Comparison of ENCODE assay signal across 16 mouse cellular contexts in genomic region chr6:92003646-92004045, GRCm38 (mm10). TPM values are rescaled to one million over a fixed set of nuclear protein-coding genes. Genes with fewer than 3 reads are reported as not detected.
DNase-seq lines count a peak whose midpoint lies in the region; ATAC-seq and TF ChIP-seq lines count a peak whose summit lies in the region.
"Had no signal": no experiment of that assay in that cellular context is flagged by ENCODE, and none has a peak within 500 bp of the region (broad histone marks: within the 10 kb centered on the region; RNA-seq: fewer than 3 reads in every experiment).

No protein-coding gene starts in this region.

- peak overlapping the region; percentile 53; the same call in 1 of the 2 replicates for H3K27ac ChIP-seq in hindbrain, embryonic 12.5 days
- H3K27ac ChIP-seq in hindbrain, postnatal 0 days: no peak overlapping the region
- H3K27ac ChIP-seq in forebrain, embryonic 14.5 days (ENCODE audit: low read depth, low read length): peak overlapping the region; percentile 67
- H3K27ac ChIP-seq in midbrain, embryonic 11.5 days (ENCODE audit: low read depth, low read length): peak overlapping the region; percentile 53
- H3K27ac ChIP-seq: heart, adult 2 months; left cerebral cortex, adult 2 months; limb, embryonic 15.5 days; stomach, embryonic 15.5 days had no signal

- H3K9ac ChIP-seq in hindbrain, embryonic 12.5 days: no peak overlapping the region
- no peak overlapping the region for H3K9ac ChIP-seq in hindbrain, postnatal 0 days (replicated peaks; ENCODE audit: low read length)
- H3K9ac ChIP-seq in forebrain, embryonic 14.5 days (ENCODE audit: low read length): no peak overlapping the region
- peak overlapping the region; percentile 20; the same call in 1 of the 2 replicates for H3K9ac ChIP-seq in midbrain, embryonic 11.5 days (ENCODE audit: low read length)
- H3K9ac ChIP-seq: limb, embryonic 15.5 days; stomach, embryonic 15.5 days had no signal

- H3K36me3 ChIP-seq in hindbrain, embryonic 12.5 days: no peaks in the 10 kb centered on the region
- H3K36me3 ChIP-seq in hindbrain, postnatal 0 days (ENCODE audit: insufficient read depth, low read length): no peaks in the 10 kb centered on the region
- no peaks in the 10 kb centered on the region for H3K36me3 ChIP-seq in forebrain, embryonic 14.5 days (ENCODE audit: control insufficient read depth, insufficient read depth, low read length)
- H3K36me3 ChIP-seq in midbrain, embryonic 11.5 days (ENCODE audit: control insufficient read depth, insufficient read depth, low read length): no peaks in the 10 kb centered on the region
- H3K36me3 ChIP-seq: limb, embryonic 15.5 days; stomach, embryonic 15.5 days had no signal

- H3K4me3 ChIP-seq in hindbrain, embryonic 12.5 days: no peak overlapping the region
- H3K4me3 ChIP-seq in hindbrain, postnatal 0 days (ENCODE audit: low read length): no peak overlapping the region
- no peak overlapping the region for H3K4me3 ChIP-seq in forebrain, embryonic 14.5 days (ENCODE audit: low read depth, low read length)
- H3K4me3 ChIP-seq in midbrain, embryonic 11.5 days (ENCODE audit: low read depth, low read length): no peak overlapping the region
- H3K4me3 ChIP-seq: heart, adult 2 months; left cerebral cortex, adult 2 months; limb, embryonic 15.5 days; megakaryocyte, embryonic 14.5 days; stomach, embryonic 15.5 days had no signal

- H3K4me1 ChIP-seq in hindbrain, embryonic 12.5 days: peaks cover 22% of the 10 kb centered on the region
- peaks cover 20% of the 10 kb centered on the region for H3K4me1 ChIP-seq in hindbrain, postnatal 0 days (ENCODE audit: insufficient read depth, low read length)
- peaks cover 9% of the 10 kb centered on the region for H3K4me1 ChIP-seq in forebrain, embryonic 14.5 days (ENCODE audit: control insufficient read depth, insufficient read depth, low read length)
- H3K4me1 ChIP-seq in midbrain, embryonic 11.5 days (ENCODE audit: control insufficient read depth, insufficient read depth, low read length): peaks cover 25% of the 10 kb centered on the region
- H3K4me1 ChIP-seq: megakaryocyte, embryonic 14.5 days; stomach, embryonic 15.5 days had no signal

- no peak for ATAC-seq in hindbrain, embryonic 12.5 days (ENCODE audit: low FRiP score)
- no peak for ATAC-seq in hindbrain, postnatal 0 days
- no peak for ATAC-seq in forebrain, embryonic 14.5 days
- no peak for ATAC-seq in midbrain, embryonic 11.5 days (ENCODE audit: low FRiP score)
- ATAC-seq in erythroblast, adult 5-6 weeks (replicated peaks; ENCODE audit: low FRiP score, poor library complexity, severe bottlenecking): no peak

- TF ChIP-seq CTCF in hindbrain, postnatal 0 days (IDR thresholded peaks at IDR 0.05; ENCODE audit: low read depth): no peak

- 0 out of 2 replicates have a peak, but pooled peaks cover 4% of the 10 kb centered on the region for H3K27me3 ChIP-seq in hindbrain, embryonic 12.5 days
- no peaks in the 10 kb centered on the region for H3K27me3 ChIP-seq in hindbrain, postnatal 0 days (ENCODE audit: insufficient read depth, low read length)
- H3K27me3 ChIP-seq in forebrain, embryonic 14.5 days (replicated peaks; ENCODE audit: control insufficient read depth, insufficient read depth, low read length): 0 out of 2 replicates have a peak, but pooled peaks cover 2% of the 10 kb centered on the region
- no peaks in the 10 kb centered on the region for H3K27me3 ChIP-seq in midbrain, embryonic 11.5 days (ENCODE audit: control insufficient read depth, insufficient read depth, low read length)
- H3K27me3 ChIP-seq: limb, embryonic 15.5 days; stomach, embryonic 15.5 days had no signal

- intact Hi-C loops in left cerebral cortex, postnatal 36 days (cut with DNase I): no loop called here

- DNase-seq in hindbrain, postnatal 0 days (ENCODE audit: low spot score): no peak
- peak; percentile 4 for DNase-seq in forebrain, embryonic 14.5 days (ENCODE audit: low spot score)
- DNase-seq in midbrain, embryonic 11.5 days (ENCODE audit: low spot score, missing footprints): no peak
- DNase-seq in left cerebral cortex, postnatal 36 days (ENCODE audit: low spot score in 2 of 2): no peak
- DNase-seq in frontal cortex, postnatal 25 days (ENCODE audit: low spot score in 2 of 2): no peak
- DNase-seq: kidney, adult 2 months; lung, postnatal 10 days; spleen, adult 18-20 months; thymus, adult 2 months had no signal

- H3K4me2 ChIP-seq in hindbrain, embryonic 12.5 days (replicated peaks): no peak overlapping the region
- H3K4me2 ChIP-seq in hindbrain, postnatal 0 days (ENCODE audit: low read depth, low read length): no peak overlapping the region
- no peak overlapping the region for H3K4me2 ChIP-seq in forebrain, embryonic 14.5 days (ENCODE audit: low read length)
- no peak overlapping the region for H3K4me2 ChIP-seq in midbrain, embryonic 11.5 days
- H3K4me2 ChIP-seq: limb, embryonic 15.5 days; stomach, embryonic 15.5 days had no signal

- H3K9me3 ChIP-seq in hindbrain, embryonic 12.5 days (replicated peaks): no peaks in the 10 kb centered on the region
- no peaks in the 10 kb centered on the region for H3K9me3 ChIP-seq in hindbrain, postnatal 0 days (ENCODE audit: low read length)
- no peaks in the 10 kb centered on the region for H3K9me3 ChIP-seq in forebrain, embryonic 14.5 days (replicated peaks; ENCODE audit: control insufficient read depth, low read length)
- H3K9me3 ChIP-seq in midbrain, embryonic 11.5 days (ENCODE audit: control insufficient read depth, low read length): no peaks in the 10 kb centered on the region
- H3K9me3 ChIP-seq: limb, embryonic 15.5 days; megakaryocyte, embryonic 14.5 days; stomach, embryonic 15.5 days had no signal

- 26% methylated on average over 2 of the region's 2 CpGs for WGBS in hindbrain, embryonic 12.5 days
- WGBS in hindbrain, postnatal 0 days: 35% methylated on average over 2 of the region's 2 CpGs
- WGBS in forebrain, embryonic 14.5 days: 26% methylated on average over 2 of the region's 2 CpGs
- WGBS in midbrain, embryonic 11.5 days: 43% methylated on average over 2 of the region's 2 CpGs

RNA-seq across cellular contexts. Expression of gene Fgd5, which starts 25.0 kb away (rescaled TPM):
- 13.3 and 13.7 TPM in 2 replicates for polyA plus RNA-seq in hindbrain, embryonic 12.5 days (2016; fragmentation: Nextera tagmentation; extraction: Ambion mirVana)
- total RNA-seq in hindbrain, postnatal 0 days (2014; rRNA removed): 17.6 and 17.7 TPM in 2 replicates
- 9.1 and 9.4 TPM in 2 replicates for polyA plus RNA-seq in hindbrain, postnatal 0 days (2015; fragmentation: Nextera tagmentation; extraction: Ambion mirVana)
- polyA plus RNA-seq in forebrain, embryonic 14.5 days (2014; fragmentation: Nextera tagmentation; extraction: Ambion mirVana): 5.6 and 6.3 TPM in 2 replicates
- 3.5 and 4.0 TPM in 2 replicates for polyA plus RNA-seq in midbrain, embryonic 11.5 days (2014; fragmentation: Nextera tagmentation; extraction: Ambion mirVana)
- 1 to 10 TPM; 3.5 to 7.0 TPM for total RNA-seq in left cerebral cortex, postnatal 36 days (2021)
- total RNA-seq in erythroblast, adult 5-6 weeks (2015; ENCODE audit: low replicate concordance): not detected in 2 replicates
- total RNA-seq in erythroblast, adult 5-6 weeks (2017; ENCODE audit: low replicate concordance): 0.70 TPM in 1 of 2 replicates, not detected in the other
